Mouse (Mus musculus): ENCODE results near the gene Ybx3.

Gene Ybx3

DNA sequence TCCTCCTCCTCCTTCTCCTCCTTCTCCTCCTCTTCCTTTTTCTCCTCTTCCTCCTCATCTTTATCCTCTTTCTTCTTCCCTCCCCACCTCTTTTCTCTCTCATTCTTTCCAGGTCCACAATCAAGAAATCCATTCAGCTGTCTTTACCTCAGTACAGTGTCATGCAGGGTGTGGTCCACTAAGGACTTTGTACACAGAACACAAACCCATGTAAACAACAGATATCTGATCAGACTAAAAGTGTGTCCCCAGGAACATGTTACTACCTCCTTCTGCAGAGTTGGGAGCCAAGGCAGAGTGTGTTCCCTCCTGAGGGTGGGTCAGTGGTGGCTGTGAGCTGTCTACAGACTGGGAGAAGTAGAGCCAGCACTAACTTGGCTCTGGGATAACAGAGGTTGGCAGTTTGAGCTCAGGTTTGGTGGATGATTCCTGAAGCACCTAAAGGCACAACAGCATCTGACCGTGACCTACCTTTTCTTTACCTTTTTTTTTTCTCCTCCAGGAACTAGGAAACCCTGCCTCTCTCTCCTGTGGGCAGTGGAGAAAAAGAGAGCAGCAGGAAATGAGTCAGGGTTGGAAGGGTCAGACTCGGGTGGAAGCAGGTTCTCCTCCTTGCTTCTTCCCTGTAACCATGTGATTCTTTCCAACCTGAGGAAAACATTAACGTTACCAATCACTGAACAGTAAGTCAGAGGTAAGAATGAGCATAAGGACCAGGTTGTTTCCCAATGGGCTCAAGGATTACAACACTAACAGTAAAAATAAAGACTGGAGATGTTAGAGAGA, 66.2 kb downstream of the Ybx3 start:
- 74% methylated on average over 3 of the region's 3 CpGs for WGBS

- WGBS, result 83% methylated on average over 7 of the region's 7 CpGs
These were observed 71.8 kb downstream of the Ybx3 start for GRCm38 (mm10) chr6:131316155-131317101.
